Mouse (Mus musculus): Measurements from ENCODE around the gene Strc. TPM values are rescaled to one million over a fixed set of nuclear protein-coding genes. Genes with fewer than 3 reads are reported as not detected.

Strc gene
- total and polyA plus RNA-seq, 2 experiments from 2014 or later, result 0.02 TPM; not detected in 1

GRCm38 (mm10) chr2:121323693-121324470 lies 63.1 kb downstream of the Strc start:
- Histone ChIP-seq H3K9ac (replicated peaks; ENCODE audit: low read length, poor library complexity, severe bottlenecking) (no peak overlapping the region), H3K9me3 (ENCODE audit: low read length) (no peaks in the 10 kb centered on the region), H3K27me3 (ENCODE audit: insufficient read depth, low read length) (no peaks in the 10 kb centered on the region), H3K27ac (ENCODE audit: low read depth, low read length) (no peak overlapping the region), H3K4me2 (ENCODE audit: low read depth, low read length, poor library complexity, severe bottlenecking) (no peak overlapping the region), H3K4me3 (ENCODE audit: low read depth, low read length) (no peak overlapping the region), H3K4me1 (ENCODE audit: insufficient read depth, low read length) (no peaks in the 10 kb centered on the region), H3K36me3 (ENCODE audit: insufficient read depth, low read length) (peaks cover 46% of the 10 kb centered on the region)
- ATAC-seq (ENCODE audit: low FRiP score), result no peak
- 93% methylated on average over 10 of the region's 10 CpGs for WGBS
- no peak for DNase-seq (ENCODE audit: low spot score)
- TF ChIP-seq CTCF (IDR thresholded peaks at IDR 0.05), result no peak

- no peak overlapping the region for H3K4me2 ChIP-seq (ENCODE audit: low read depth, low read length, poor library complexity, severe bottlenecking)
- DNase-seq (ENCODE audit: low spot score), result no peak
- 88% methylated on average over 10 of the region's 10 CpGs for WGBS
Observed at GRCm38 (mm10) chr2:121323041-121323440, 63.9 kb downstream of the Strc start.

GRCm38 (mm10) chr2:121316278-121316677 lies 70.7 kb downstream of the Strc start:
- H3K4me2 ChIP-seq (ENCODE audit: low read depth, low read length, poor library complexity, severe bottlenecking), result no peak overlapping the region
- 81% methylated on average over 8 of the region's 8 CpGs for WGBS
- no peak overlapping the region for H3K27ac ChIP-seq (ENCODE audit: low read depth, low read length)
- peaks cover 25% of the 10 kb centered on the region for H3K36me3 ChIP-seq (ENCODE audit: insufficient read depth, low read length)
- H3K9ac ChIP-seq (replicated peaks; ENCODE audit: low read length, poor library complexity, severe bottlenecking), result no peak overlapping the region
- no peaks in the 10 kb centered on the region for H3K4me1 ChIP-seq (ENCODE audit: insufficient read depth, low read length)
- ATAC-seq (ENCODE audit: low FRiP score) (no peak), DNase-seq (ENCODE audit: low spot score) (no peak)
- H3K4me3 ChIP-seq (ENCODE audit: low read depth, low read length), result no peak overlapping the region
- TF ChIP-seq CTCF (IDR thresholded peaks at IDR 0.05), result no peak
- no peaks in the 10 kb centered on the region for H3K27me3 ChIP-seq (ENCODE audit: insufficient read depth, low read length)
- no peaks in the 10 kb centered on the region for H3K9me3 ChIP-seq (ENCODE audit: low read length)

More at GRCm38 (mm10) chr2:121323041-121323440, 63.9 kb downstream of the Strc start:
- TF ChIP-seq CTCF (IDR thresholded peaks at IDR 0.05), result no peak
- Histone ChIP-seq H3K36me3 (ENCODE audit: insufficient read depth, low read length) (peaks cover 51% of the 10 kb centered on the region), H3K4me3 (ENCODE audit: low read depth, low read length) (no peak overlapping the region), H3K27ac (ENCODE audit: low read depth, low read length) (no peak overlapping the region), H3K9ac (replicated peaks; ENCODE audit: low read length, poor library complexity, severe bottlenecking) (no peak overlapping the region), H3K9me3 (ENCODE audit: low read length) (no peaks in the 10 kb centered on the region), H3K4me1 (ENCODE audit: insufficient read depth, low read length) (no peaks in the 10 kb centered on the region), H3K27me3 (ENCODE audit: insufficient read depth, low read length) (no peaks in the 10 kb centered on the region)
- no peak for ATAC-seq (ENCODE audit: low FRiP score)

Other genes starting within 250 kb of the Strc start
- gene Adal, start 246.7 kb downstream of the Strc start, total RNA-seq (2014; rRNA removed), result 17.1 and 21.7 TPM in 2 replicates
- 18.2 and 19.1 TPM in 2 replicates for gene Adal, start 246.7 kb downstream of the Strc start, polyA plus RNA-seq (2015; fragmentation: Nextera tagmentation; extraction: Ambion mirVana)
- gene Lcmt2, start 246.5 kb downstream of the Strc start, total RNA-seq (2014; rRNA removed), result 10.0 and 11.2 TPM in 2 replicates
- 13.5 and 14.8 TPM in 2 replicates for gene Lcmt2, start 246.5 kb downstream of the Strc start, polyA plus RNA-seq (2015; fragmentation: Nextera tagmentation; extraction: Ambion mirVana)
- gene Tubgcp4, start 216.5 kb downstream of the Strc start, total RNA-seq (2014; rRNA removed), result 35.8 and 38.2 TPM in 2 replicates
- 21.2 and 23.0 TPM in 2 replicates for gene Tubgcp4, start 216.5 kb downstream of the Strc start, polyA plus RNA-seq (2015; fragmentation: Nextera tagmentation; extraction: Ambion mirVana)
- 6.5 and 7.2 TPM in 2 replicates for gene Zscan29, start 216.0 kb downstream of the Strc start, total RNA-seq (2014; rRNA removed)
- gene Zscan29, start 216.0 kb downstream of the Strc start, polyA plus RNA-seq (2015; fragmentation: Nextera tagmentation; extraction: Ambion mirVana), result 4.5 and 4.8 TPM in 2 replicates
- 262 and 292 TPM in 2 replicates for gene Trp53bp1, start 115.8 kb downstream of the Strc start, total RNA-seq (2014; rRNA removed)
- gene Trp53bp1, start 115.8 kb downstream of the Strc start, polyA plus RNA-seq (2015; fragmentation: Nextera tagmentation; extraction: Ambion mirVana), result 90.3 and 93.3 TPM in 2 replicates
- 137 and 154 TPM in 2 replicates for gene Map1a, start 97.6 kb downstream of the Strc start, total RNA-seq (2014; rRNA removed)
- gene Map1a, start 97.6 kb downstream of the Strc start, polyA plus RNA-seq (2015; fragmentation: Nextera tagmentation; extraction: Ambion mirVana), result 48.1 and 49.4 TPM in 2 replicates
- 16.9 and 22.1 TPM in 2 replicates for gene Ppip5k1, start 31.8 kb downstream of the Strc start, total RNA-seq (2014; rRNA removed)
- gene Ppip5k1, start 31.8 kb downstream of the Strc start, polyA plus RNA-seq (2015; fragmentation: Nextera tagmentation; extraction: Ambion mirVana), result 18.5 and 20.0 TPM in 2 replicates
- 105 and 147 TPM in 2 replicates for gene Ckmt1, start 29.5 kb downstream of the Strc start, total RNA-seq (2014; rRNA removed)
- 120 and 144 TPM in 2 replicates for gene Ckmt1, start 29.5 kb downstream of the Strc start, polyA plus RNA-seq (2015; fragmentation: Nextera tagmentation; extraction: Ambion mirVana)
- 61.9 and 77.1 TPM in 2 replicates for gene Pdia3, start 26.6 kb upstream of the Strc start, total RNA-seq (2014; rRNA removed)
- gene Pdia3, start 26.6 kb upstream of the Strc start, polyA plus RNA-seq (2015; fragmentation: Nextera tagmentation; extraction: Ambion mirVana), result 269 and 301 TPM in 2 replicates
- 2.7 and 3.8 TPM in 2 replicates for gene Catsper2, start 26.6 kb upstream of the Strc start, total RNA-seq (2014; rRNA removed)
- gene Catsper2, start 26.6 kb upstream of the Strc start, polyA plus RNA-seq (2015; fragmentation: Nextera tagmentation; extraction: Ambion mirVana), result 2.6 and 3.0 TPM in 2 replicates
- 0.33 TPM in 1 of 2 replicates, not detected in the other for gene Ell3, start 57.1 kb upstream of the Strc start, total RNA-seq (2014; rRNA removed)
- 1.6 and 2.6 TPM in 2 replicates for gene Ell3, start 57.1 kb upstream of the Strc start, polyA plus RNA-seq (2015; fragmentation: Nextera tagmentation; extraction: Ambion mirVana)
- 235 and 284 TPM in 2 replicates for gene Serf2, start 62.0 kb upstream of the Strc start, total RNA-seq (2014; rRNA removed)
- gene Serf2, start 62.0 kb upstream of the Strc start, polyA plus RNA-seq (2015; fragmentation: Nextera tagmentation; extraction: Ambion mirVana), result 271 and 278 TPM in 2 replicates
- 12.3 and 17.6 TPM in 2 replicates for gene Hypk, start 66.1 kb upstream of the Strc start, total RNA-seq (2014; rRNA removed)
- 109 and 115 TPM in 2 replicates for gene Hypk, start 66.1 kb upstream of the Strc start, polyA plus RNA-seq (2015; fragmentation: Nextera tagmentation; extraction: Ambion mirVana)
- 1.8 and 2.6 TPM in 2 replicates for gene Serinc4, start 69.6 kb upstream of the Strc start, total RNA-seq (2014; rRNA removed)
- gene Serinc4, start 69.6 kb upstream of the Strc start, polyA plus RNA-seq (2015; fragmentation: Nextera tagmentation; extraction: Ambion mirVana), result 1.1 and 1.5 TPM in 2 replicates
- 22.6 and 30.4 TPM in 2 replicates for gene Mfap1b, start 86.9 kb upstream of the Strc start, total RNA-seq (2014; rRNA removed)
- gene Mfap1b, start 86.9 kb upstream of the Strc start, polyA plus RNA-seq (2015; fragmentation: Nextera tagmentation; extraction: Ambion mirVana), result 56.2 and 57.4 TPM in 2 replicates
- gene Mfap1a, start 119.5 kb upstream of the Strc start, total RNA-seq (2014; rRNA removed), result 13.9 and 14.2 TPM in 2 replicates
- gene Mfap1a, start 119.5 kb upstream of the Strc start, polyA plus RNA-seq (2015; fragmentation: Nextera tagmentation; extraction: Ambion mirVana), result 20.8 and 20.9 TPM in 2 replicates
- 4.8 TPM in 2 replicates for gene Wdr76, start 119.6 kb upstream of the Strc start, total RNA-seq (2014; rRNA removed)
- 1.8 and 2.1 TPM in 2 replicates for gene Wdr76, start 119.6 kb upstream of the Strc start, polyA plus RNA-seq (2015; fragmentation: Nextera tagmentation; extraction: Ambion mirVana)

All from midbrain, postnatal 0 days (tissue).